ENCODE assay signal across 8 mouse cellular contexts in the genomic region with DNA sequence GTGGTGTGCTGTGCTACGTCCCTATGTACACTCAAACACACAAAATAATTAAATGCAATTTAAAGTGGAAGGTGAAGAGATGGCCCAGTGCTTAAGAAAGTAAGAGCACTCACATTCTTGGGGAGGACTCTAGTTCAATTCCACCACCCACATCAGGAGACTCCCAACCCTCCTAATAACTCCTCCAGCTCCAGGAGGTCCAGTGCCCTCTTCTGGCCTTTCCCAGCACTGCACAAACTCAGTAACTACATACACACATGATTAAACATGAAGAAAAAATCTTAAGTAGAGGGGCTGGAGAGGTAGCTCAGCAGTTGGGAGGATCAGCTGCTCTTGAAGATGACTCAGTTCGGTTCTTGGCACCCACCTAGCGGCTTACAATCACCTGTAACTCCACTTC. TPM values are rescaled to one million over a fixed set of nuclear protein-coding genes. Genes with fewer than 3 reads are reported as not detected.
DNase-seq lines count a peak whose midpoint lies in the region; ATAC-seq and TF ChIP-seq lines count a peak whose summit lies in the region.

No protein-coding gene starts in this region.

- no peaks in the 10 kb centered on the region for H3K27me3 ChIP-seq in forebrain, postnatal 0 days (ENCODE audit: insufficient read depth, low read length)

- H3K27ac ChIP-seq in gastrocnemius, adult 2 months, result no peak overlapping the region
- no peak overlapping the region for H3K27ac ChIP-seq in forebrain, postnatal 0 days (ENCODE audit: low read depth, low read length)

- peaks cover 43% of the 10 kb centered on the region for H3K36me3 ChIP-seq in forebrain, postnatal 0 days (ENCODE audit: insufficient read depth)

- intact Hi-C loops in gastrocnemius, adult 2 months (cut with DNase I), result loop anchor here (2.0 kb wide), 1 partner anchor 67 kb away; no protein-coding TSS in a partner anchor

- DNase-seq in gastrocnemius, adult 2 months, result peak; percentile 65
- DNase-seq in gastrocnemius, postnatal 25 days, result no peak
- peak; percentile 42 for DNase-seq in ovary, postnatal 36 days (ENCODE audit: low spot score)
- no peak for DNase-seq in ovary, adult 18-20 months (ENCODE audit: low spot score)
- peak; percentile 76 for DNase-seq in adrenal gland, postnatal 14 days
- peak; percentile 63 for DNase-seq in forebrain, postnatal 0 days
- peak; percentile 75 for DNase-seq in lung, postnatal 10 days
- no peak for DNase-seq in ovary, postnatal 10 days (ENCODE audit: low spot score)

- H3K4me3 ChIP-seq in gastrocnemius, adult 2 months, result no peak overlapping the region
- no peak overlapping the region for H3K4me3 ChIP-seq in forebrain, postnatal 0 days (ENCODE audit: low read depth, low read length)

- H3K9me3 ChIP-seq in forebrain, postnatal 0 days (ENCODE audit: low read length), result no peaks in the 10 kb centered on the region

- whole genome bisulfite sequencing in forebrain, postnatal 0 days, result 53% methylated on average over 3 of the region's 3 CpGs

- no peak overlapping the region for H3K4me2 ChIP-seq in forebrain, postnatal 0 days (ENCODE audit: low read depth)

- H3K9ac ChIP-seq in forebrain, postnatal 0 days, result no peak overlapping the region

- ATAC-seq in forebrain, postnatal 0 days, result peak; percentile 68

- peak; percentile 85 for TF ChIP-seq CTCF in gastrocnemius, adult 2 months (IDR thresholded peaks at IDR 0.05)
- peak; percentile 78 for TF ChIP-seq CTCF in forebrain, postnatal 0 days (IDR thresholded peaks at IDR 0.05; ENCODE audit: low read depth)

- no peaks in the 10 kb centered on the region for H3K4me1 ChIP-seq in forebrain, postnatal 0 days (ENCODE audit: insufficient read depth)

RNA-seq across cellular contexts. Expression of a gene that starts 6.6 kb away (rescaled TPM):
- under 1 TPM in 1 of 2 experiments, not detected in 1; 0.05 TPM for total RNA-seq in gastrocnemius, adult 2 months (2021)
- under 1 TPM in 1 of 2 experiments, not detected in 1; 0.03 TPM for total RNA-seq in gastrocnemius, postnatal 25 days (2021)
- 3.9 and 4.9 TPM in 2 replicates for total RNA-seq in adrenal gland, postnatal 14 days (2021)
- 43.0 and 52.2 TPM in 2 replicates for total RNA-seq in forebrain, postnatal 0 days (2014; rRNA removed)
- polyA plus RNA-seq in forebrain, postnatal 0 days (2015; fragmentation: Nextera tagmentation; extraction: Ambion mirVana), result 3.9 and 6.8 TPM in 2 replicates

RNA-seq across cellular contexts. Expression of a gene that starts 11.3 kb away (rescaled TPM):
- total RNA-seq in gastrocnemius, adult 2 months (2021), result 1 to 10 TPM; 3.6 to 5.3 TPM
- total RNA-seq in gastrocnemius, postnatal 25 days (2021), result 1 to 10 TPM; 3.8 TPM
- 9.2 and 11.4 TPM in 2 replicates for total RNA-seq in adrenal gland, postnatal 14 days (2021)
- 27.4 and 27.6 TPM in 2 replicates for total RNA-seq in forebrain, postnatal 0 days (2014; rRNA removed)
- 18.6 and 24.5 TPM in 2 replicates for polyA plus RNA-seq in forebrain, postnatal 0 days (2015; fragmentation: Nextera tagmentation; extraction: Ambion mirVana)

RNA-seq across cellular contexts. Expression of a gene that starts 33.6 kb away (rescaled TPM):
- 10 to 100 TPM; 15.7 to 21.2 TPM for total RNA-seq in gastrocnemius, adult 2 months (2021)
- total RNA-seq in gastrocnemius, postnatal 25 days (2021), result 10 to 100 TPM; 12.0 to 16.7 TPM
- total RNA-seq in adrenal gland, postnatal 14 days (2021), result 8.4 and 13.3 TPM in 2 replicates
- 19.4 and 29.6 TPM in 2 replicates for total RNA-seq in forebrain, postnatal 0 days (2014; rRNA removed)
- 15.9 and 18.0 TPM in 2 replicates for polyA plus RNA-seq in forebrain, postnatal 0 days (2015; fragmentation: Nextera tagmentation; extraction: Ambion mirVana)

RNA-seq across cellular contexts. Expression of a gene that starts 35.9 kb away (rescaled TPM):
- total RNA-seq in gastrocnemius, adult 2 months (2021), result 10 to 100 TPM; 16.0 to 16.7 TPM
- total RNA-seq in gastrocnemius, postnatal 25 days (2021), result 10 to 100 TPM; 14.6 to 17.8 TPM
- total RNA-seq in adrenal gland, postnatal 14 days (2021), result 71.0 and 78.2 TPM in 2 replicates
- 136 and 140 TPM in 2 replicates for total RNA-seq in forebrain, postnatal 0 days (2014; rRNA removed)
- polyA plus RNA-seq in forebrain, postnatal 0 days (2015; fragmentation: Nextera tagmentation; extraction: Ambion mirVana), result 218 and 226 TPM in 2 replicates

Comparison
In these comparisons a context has a peak if more than half of its experiments do, and no peak if none do; other contexts are left out.
1. DNase-seq: peak in gastrocnemius, adult 2 months (single experiment), ovary, postnatal 36 days (single experiment), adrenal gland, postnatal 14 days (single experiment), forebrain, postnatal 0 days (single experiment) and lung, postnatal 10 days (single experiment); none in gastrocnemius, postnatal 25 days (single experiment), ovary, adult 18-20 months (single experiment) and ovary, postnatal 10 days (single experiment).